Mouse (Mus musculus) neural tube, embryonic 14.5 days (tissue): ENCODE measurements around the gene Mybbp1a. TPM values are rescaled to one million over a fixed set of nuclear protein-coding genes. Genes with fewer than 3 reads are reported as not detected.

Experiments
- ATAC-seq: fragments of 200-750 bp; cut with Nextera tagmentation; 2 replicates; pipeline ENCODE4 v1.8.0; 2017; ENCODE audit warnings: low read depth, mild to moderate bottlenecking, moderate TSS enrichment, moderate library complexity
- H3K27ac ChIP-seq: fragments of 300-500 bp; sonication (generic); 2 replicates; pipeline ENCODE4 v1.5.1; 2014; ENCODE audit warnings: low read depth, mild to moderate bottlenecking, control low read depth, low read length, moderate library complexity, mixed read lengths
- H3K27me3 ChIP-seq: fragments of 300-500 bp; sonication (generic); 2 replicates; pipeline ENCODE4 v1.6.1; 2014; ENCODE audit warnings: low read length; ENCODE audit not compliant: control insufficient read depth, insufficient read depth
- H3K36me3 ChIP-seq: fragments of 300-500 bp; sonication (generic); 2 replicates; pipeline ENCODE4 v1.6.1; 2014; ENCODE audit warnings: low read length, mixed read lengths; ENCODE audit not compliant: control insufficient read depth, insufficient read depth
- H3K4me1 ChIP-seq: fragments of 300-500 bp; sonication (generic); 2 replicates; pipeline ENCODE4 v1.6.1; 2014; ENCODE audit warnings: low read length; ENCODE audit not compliant: control insufficient read depth, insufficient read depth
- H3K4me2 ChIP-seq: fragments of 300-500 bp; sonication (generic); 2 replicates; pipeline ENCODE4 v1.6.1; 2014; ENCODE audit warnings: mild to moderate bottlenecking, low read depth, low read length, control low read depth
- H3K4me3 ChIP-seq: fragments of 300-500 bp; sonication (generic); 2 replicates; pipeline ENCODE4 v1.5.1; 2014; ENCODE audit warnings: low read depth, low read length, control low read depth, mixed read lengths
- H3K9ac ChIP-seq: fragments of 300-500 bp; sonication (generic); replicated peaks from 2 replicates; pipeline ENCODE4 v1.6.1; 2014; ENCODE audit warnings: low read depth, mild to moderate bottlenecking, control low read depth, low read length, mixed read lengths
- H3K9me3 ChIP-seq: fragments of 300-500 bp; sonication (generic); 2 replicates; pipeline ENCODE4 v1.6.1; 2016; ENCODE audit warnings: low read length; ENCODE audit not compliant: control insufficient read depth
- WGBS: fragments of 180-500 bp; shearing (Covaris S2); extraction: QIAGEN DNeasy Blood & Tissue Kit; methylation state at CpG from one replicate; pipeline ENCODE4 v1.1.7; 2014; 5-methylcytosine and 5-hydroxymethylcytosine counted together
- polyA plus RNA-seq: library from polyadenylated mRNA; unstranded; fragments of >200 nt; fragmentation: Nextera tagmentation; extraction: Ambion mirVana; gene quantifications from 2 replicates; pipeline ENCODE4 v1.2.1, GENCODE M21; 2014

The Mybbp1a gene
- polyA plus RNA-seq, 1 experiment from 2014 or later, result 55.1 TPM

- Histone ChIP-seq H3K4me2 (no peak overlapping the region), H3K27me3 (no peaks in the 10 kb centered on the region), H3K36me3 (peaks cover 3% of the 10 kb centered on the region; the same call in 1 of the 2 replicates), H3K9me3 (no peaks in the 10 kb centered on the region), H3K27ac (0 out of 2 replicates have a peak overlapping the region, but pooled peaks have one; percentile 34), H3K9ac (no peak overlapping the region), H3K4me1 (peaks cover 11% of the 10 kb centered on the region; the same call in 1 of the 2 replicates), H3K4me3 (no peak overlapping the region)
- ATAC-seq, result no peak
- WGBS, result 62% methylated on average over 11 of the region's 11 CpGs
Observed at GRCm38 (mm10) chr11:72465978-72466693, 25.0 kb downstream of the Mybbp1a start.

- Histone ChIP-seq H3K9me3 (no peaks in the 10 kb centered on the region), H3K4me2 (no peak overlapping the region), H3K27me3 (no peaks in the 10 kb centered on the region), H3K4me1 (peaks cover 11% of the 10 kb centered on the region; the same call in 1 of the 2 replicates), H3K27ac (0 out of 2 replicates have a peak overlapping the region, but pooled peaks have one; percentile 34), H3K9ac (no peak overlapping the region), H3K4me3 (no peak overlapping the region), H3K36me3 (peaks cover 3% of the 10 kb centered on the region; the same call in 1 of the 2 replicates)
- 69% methylated on average over 11 of the region's 11 CpGs for WGBS
- ATAC-seq, result no peak
Observed at GRCm38 (mm10) chr11:72466694-72467507, 25.7 kb downstream of the Mybbp1a start.

GRCm38 (mm10) chr11:72468525-72468924, 27.4 kb downstream of the Mybbp1a start:
- no peak for ATAC-seq
- no peak overlapping the region for H3K9ac ChIP-seq
- no peak overlapping the region for H3K4me3 ChIP-seq
- no peaks in the 10 kb centered on the region for H3K27me3 ChIP-seq
- H3K4me2 ChIP-seq, result no peak overlapping the region
- H3K27ac ChIP-seq, result no peak overlapping the region
- 80% methylated on average over 5 of the region's 5 CpGs for WGBS
- peaks cover 8% of the 10 kb centered on the region; the same call in 1 of the 2 replicates for H3K4me1 ChIP-seq
- H3K9me3 ChIP-seq, result no peaks in the 10 kb centered on the region
- H3K36me3 ChIP-seq, result peaks cover 6% of the 10 kb centered on the region; the same call in 1 of the 2 replicates

GRCm38 (mm10) chr11:72469217-72469616, 28.1 kb downstream of the Mybbp1a start:
- H3K36me3 ChIP-seq, result peaks cover 6% of the 10 kb centered on the region; the same call in 1 of the 2 replicates
- H3K9ac ChIP-seq, result no peak overlapping the region
- H3K4me3 ChIP-seq, result no peak overlapping the region
- H3K27me3 ChIP-seq, result no peaks in the 10 kb centered on the region
- WGBS, result 30% methylated on average over 5 of the region's 5 CpGs
- H3K4me2 ChIP-seq, result no peak overlapping the region
- ATAC-seq, result peak; percentile 66; the same call in 1 of the 2 replicates
- no peak overlapping the region for H3K27ac ChIP-seq
- no peaks in the 10 kb centered on the region for H3K9me3 ChIP-seq
- H3K4me1 ChIP-seq, result peaks cover 8% of the 10 kb centered on the region; the same call in 1 of the 2 replicates

- ATAC-seq, result no peak
- Histone ChIP-seq H3K4me2 (no peak overlapping the region), H3K27ac (peak overlapping the region; percentile 5; the same call in 1 of the 2 replicates), H3K27me3 (no peaks in the 10 kb centered on the region), H3K36me3 (peaks cover 6% of the 10 kb centered on the region; the same call in 1 of the 2 replicates), H3K9me3 (no peaks in the 10 kb centered on the region), H3K4me3 (no peak overlapping the region), H3K4me1 (peaks cover 8% of the 10 kb centered on the region; the same call in 1 of the 2 replicates), H3K9ac (no peak overlapping the region)
- 73% methylated on average over 4 of the region's 4 CpGs for WGBS
Observed at GRCm38 (mm10) chr11:72470004-72470403, 28.8 kb downstream of the Mybbp1a start.

- H3K27me3 ChIP-seq, result no peaks in the 10 kb centered on the region
- no peaks in the 10 kb centered on the region for H3K9me3 ChIP-seq
- no peak overlapping the region for H3K4me3 ChIP-seq
- no peak overlapping the region for H3K9ac ChIP-seq
- H3K27ac ChIP-seq, result no peak overlapping the region
- H3K4me1 ChIP-seq, result peaks cover 14% of the 10 kb centered on the region; the same call in 1 of the 2 replicates
- no peak overlapping the region for H3K4me2 ChIP-seq
- ATAC-seq, result no peak
- WGBS, result 72% methylated on average over 6 of the region's 6 CpGs
- H3K36me3 ChIP-seq, result 0 out of 2 replicates have a peak, but pooled peaks cover 3% of the 10 kb centered on the region
Observed at GRCm38 (mm10) chr11:72471381-72471780, 30.2 kb downstream of the Mybbp1a start.

- no peak for ATAC-seq
- Histone ChIP-seq H3K4me2 (no peak overlapping the region), H3K4me1 (peaks cover 19% of the 10 kb centered on the region; the same call in 1 of the 2 replicates), H3K36me3 (0 out of 2 replicates have a peak, but pooled peaks cover 3% of the 10 kb centered on the region), H3K9ac (no peak overlapping the region), H3K4me3 (no peak overlapping the region), H3K27ac (no peak overlapping the region), H3K27me3 (no peaks in the 10 kb centered on the region), H3K9me3 (no peaks in the 10 kb centered on the region)
- WGBS, result 97% methylated on average over 4 of the region's 4 CpGs
Observed at GRCm38 (mm10) chr11:72473540-72473939, 32.4 kb downstream of the Mybbp1a start.

- no peak overlapping the region for H3K27ac ChIP-seq
- 89% methylated on average over 3 of the region's 3 CpGs for whole genome bisulfite sequencing
Observed at GRCm38 (mm10) chr11:72474926-72475325, 33.8 kb downstream of the Mybbp1a start.

More at GRCm38 (mm10) chr11:72474926-72475325, 33.8 kb downstream of the Mybbp1a start:
- Histone ChIP-seq H3K4me1 (peaks cover 11% of the 10 kb centered on the region; the same call in 1 of the 2 replicates), H3K4me3 (no peak overlapping the region), H3K36me3 (0 out of 2 replicates have a peak, but pooled peaks cover 3% of the 10 kb centered on the region), H3K9ac (no peak overlapping the region), H3K4me2 (no peak overlapping the region), H3K27me3 (no peaks in the 10 kb centered on the region), H3K9me3 (no peaks in the 10 kb centered on the region)
- no peak for ATAC-seq
